Mouse (Mus musculus) hindbrain, embryonic 14.5 days (tissue): Measurements from ENCODE around the gene Osmr. TPM values are rescaled to one million over a fixed set of nuclear protein-coding genes. Genes with fewer than 3 reads are reported as not detected.
"Not testable (repeated sequence)": the region's sequence is repeated elsewhere in the genome, so short reads cannot be mapped to it uniquely, and the experiment has no call there.

ENCODE experiments used
- ATAC-seq: fragments of 200-750 bp; cut with Nextera tagmentation; 2 replicates; pipeline ENCODE4 v1.8.0; 2017; ENCODE audit warnings: moderate number of reproducible peaks, mild to moderate bottlenecking, moderate TSS enrichment, moderate library complexity; ENCODE audit not compliant: low FRiP score
- DNase-seq: peaks from one replicate; pipeline ENCODE4 v3.0.0-alpha.2; 2015; ENCODE audit warnings: low spot score
- H3K27ac ChIP-seq: fragments of 300-500 bp; sonication (generic); 2 replicates; pipeline ENCODE4 v1.5.1; 2014; ENCODE audit warnings: mild to moderate bottlenecking, moderate library complexity
- H3K27me3 ChIP-seq: fragments of 300-500 bp; sonication (generic); 2 replicates; pipeline ENCODE4 v1.6.1; 2014; ENCODE audit warnings: mild to moderate bottlenecking, low read length, mixed read lengths; ENCODE audit not compliant: control insufficient read depth, insufficient read depth
- H3K36me3 ChIP-seq: fragments of 300-500 bp; sonication (generic); replicated peaks from 2 replicates; pipeline ENCODE4 v1.6.1; 2014; ENCODE audit not compliant: control insufficient read depth, insufficient read depth
- H3K4me1 ChIP-seq: fragments of 300-500 bp; sonication (generic); replicated peaks from 2 replicates; pipeline ENCODE4 v1.6.1; 2014; ENCODE audit warnings: antibody characterized with exemption, low read length, mixed read lengths; ENCODE audit not compliant: control insufficient read depth, insufficient read depth
- H3K4me2 ChIP-seq: fragments of 300-500 bp; sonication (generic); replicated peaks from 2 replicates; pipeline ENCODE4 v1.6.1; 2014; ENCODE audit warnings: mild to moderate bottlenecking, moderate library complexity
- H3K4me3 ChIP-seq: fragments of 300-500 bp; sonication (generic); replicated peaks from 2 replicates; pipeline ENCODE4 v1.5.1; 2014; ENCODE audit warnings: mild to moderate bottlenecking, low read length
- H3K9ac ChIP-seq: fragments of 300-500 bp; sonication (generic); 2 replicates; pipeline ENCODE4 v1.6.1; 2014
- H3K9me3 ChIP-seq: fragments of 300-500 bp; sonication (generic); 2 replicates; pipeline ENCODE4 v1.6.1; 2016; ENCODE audit warnings: low read length; ENCODE audit not compliant: control insufficient read depth
- WGBS: fragments of 180-500 bp; shearing (Covaris S2); extraction: QIAGEN DNeasy Blood & Tissue Kit; methylation state at CpG from one replicate; pipeline ENCODE4 v1.1.7; 2014; 5-methylcytosine and 5-hydroxymethylcytosine counted together
- polyA plus RNA-seq: library from polyadenylated mRNA; unstranded; fragments of >200 nt; fragmentation: Nextera tagmentation; extraction: Ambion mirVana; gene quantifications from 2 replicates; pipeline ENCODE4 v1.2.1, GENCODE M21; 2014

Osmr gene
- polyA plus RNA-seq, 1 experiment from 2014 or later = 3.4 TPM

GRCm38 (mm10) chr15:6815807-6816206 is 59.0 kb downstream of the Osmr start:
- Histone ChIP-seq H3K36me3 (no peaks in the 10 kb centered on the region), H3K27ac (no peak overlapping the region), H3K4me3 (no peak overlapping the region), H3K9ac (no peak overlapping the region), H3K4me1 (no peaks in the 10 kb centered on the region), H3K27me3 (no peaks in the 10 kb centered on the region), H3K9me3 (0 out of 2 replicates have a peak, but pooled peaks cover 9% of the 10 kb centered on the region), H3K4me2 (no peak overlapping the region)
- ATAC-seq = no peak
- DNase-seq = no peak
- whole genome bisulfite sequencing = 85% methylated on average over 4 of the region's 4 CpGs

GRCm38 (mm10) chr15:6801212-6801611 is 73.6 kb downstream of the Osmr start:
- H3K36me3 ChIP-seq = peaks cover 40% of the 10 kb centered on the region
- H3K9me3 ChIP-seq, H3K27ac ChIP-seq, H3K27me3 ChIP-seq, H3K4me3 ChIP-seq, DNase-seq, H3K9ac ChIP-seq, H3K4me2 ChIP-seq, H3K4me1 ChIP-seq, ATAC-seq: not testable (repeated sequence)
- over 99% methylated on average over 8 of the region's 8 CpGs for WGBS

GRCm38 (mm10) chr15:6792846-6793245 is 81.9 kb downstream of the Osmr start:
- WGBS = 83% methylated on average over 7 of the region's 7 CpGs
- Histone ChIP-seq H3K36me3 (peaks cover 95% of the 10 kb centered on the region), H3K27ac (no peak overlapping the region), H3K9me3 (no peaks in the 10 kb centered on the region), H3K4me3 (no peak overlapping the region), H3K4me2 (no peak overlapping the region), H3K27me3 (no peaks in the 10 kb centered on the region), H3K4me1 (no peaks in the 10 kb centered on the region), H3K9ac (no peak overlapping the region)
- ATAC-seq (no peak), DNase-seq (no peak)

GRCm38 (mm10) chr15:6791648-6792047 is 83.1 kb downstream of the Osmr start:
- H3K36me3 ChIP-seq = peaks cover 94% of the 10 kb centered on the region
- no peak overlapping the region for H3K4me3 ChIP-seq
- no peaks in the 10 kb centered on the region for H3K4me1 ChIP-seq
- H3K9me3 ChIP-seq = no peaks in the 10 kb centered on the region
- WGBS = 91% methylated on average over 11 of the region's 11 CpGs
- ATAC-seq (no peak), DNase-seq (no peak)
- H3K27ac ChIP-seq = no peak overlapping the region
- H3K4me2 ChIP-seq = no peak overlapping the region
- H3K27me3 ChIP-seq = no peaks in the 10 kb centered on the region
- H3K9ac ChIP-seq = no peak overlapping the region

- no peak for DNase-seq
- Histone ChIP-seq H3K9me3 (no peaks in the 10 kb centered on the region), H3K4me2 (no peak overlapping the region), H3K27ac (no peak overlapping the region), H3K4me1 (no peaks in the 10 kb centered on the region), H3K4me3 (no peak overlapping the region), H3K27me3 (no peaks in the 10 kb centered on the region), H3K9ac (no peak overlapping the region), H3K36me3 (peaks cover 92% of the 10 kb centered on the region)
- no peak for ATAC-seq
- 93% methylated on average over 7 of the region's 7 CpGs for WGBS
These were observed 84.8 kb downstream of the Osmr start for GRCm38 (mm10) chr15:6790011-6790410.

- 97% methylated on average over 10 of the region's 10 CpGs for WGBS
- no peaks in the 10 kb centered on the region for H3K4me1 ChIP-seq
- no peaks in the 10 kb centered on the region for H3K9me3 ChIP-seq
- no peak overlapping the region for H3K4me3 ChIP-seq
- ATAC-seq (no peak), DNase-seq (no peak)
- peaks cover 89% of the 10 kb centered on the region for H3K36me3 ChIP-seq
- H3K27ac ChIP-seq = no peak overlapping the region
- no peaks in the 10 kb centered on the region for H3K27me3 ChIP-seq
- H3K9ac ChIP-seq = no peak overlapping the region
- H3K4me2 ChIP-seq = no peak overlapping the region
These were observed 87.5 kb downstream of the Osmr start for GRCm38 (mm10) chr15:6787236-6787635.

- H3K4me1 ChIP-seq = no peaks in the 10 kb centered on the region
- no peak overlapping the region for H3K9ac ChIP-seq
- no peaks in the 10 kb centered on the region for H3K9me3 ChIP-seq
- H3K4me2 ChIP-seq = no peak overlapping the region
- H3K27ac ChIP-seq = no peak overlapping the region
- H3K27me3 ChIP-seq = no peaks in the 10 kb centered on the region
- no peak overlapping the region for H3K4me3 ChIP-seq
- ATAC-seq (no peak), DNase-seq (no peak)
- 94% methylated on average over 10 of the region's 10 CpGs for WGBS
- peaks cover 90% of the 10 kb centered on the region for H3K36me3 ChIP-seq
These were observed 88.6 kb downstream of the Osmr start for GRCm38 (mm10) chr15:6786212-6786611.

- Histone ChIP-seq H3K27ac (no peak overlapping the region), H3K4me1 (no peaks in the 10 kb centered on the region), H3K27me3 (no peaks in the 10 kb centered on the region), H3K36me3 (peaks cover 86% of the 10 kb centered on the region), H3K4me2 (no peak overlapping the region), H3K4me3 (no peak overlapping the region), H3K9me3 (no peaks in the 10 kb centered on the region), H3K9ac (no peak overlapping the region)
- ATAC-seq = no peak
- no peak for DNase-seq
- WGBS = 86% methylated on average over 3 of the region's 3 CpGs
These were observed 102.5 kb downstream of the Osmr start for GRCm38 (mm10) chr15:6772265-6772664.
